Comparison of ENCODE assay signal across 19 mouse cellular contexts in genomic region chr5:111791089-111791561, GRCm38 (mm10). TPM values are rescaled to one million over a fixed set of nuclear protein-coding genes. Genes with fewer than 3 reads are reported as not detected.
A peak's percentile ranks its signal among the peaks of the same experiment; 100 is the strongest.
DNase-seq lines count a peak whose midpoint lies in the region; ATAC-seq and TF ChIP-seq lines count a peak whose summit lies in the region.
"Had no signal": no experiment of that assay in that cellular context is flagged by ENCODE, and none has a peak within 500 bp of the region (broad histone marks: within the 10 kb centered on the region; RNA-seq: fewer than 3 reads in every experiment).

No protein-coding gene starts in this region.

- 49% methylated on average over 5 of the region's 5 CpGs for WGBS in kidney, embryonic 16.5 days
- 91% methylated on average over 5 of the region's 5 CpGs for WGBS in forebrain, embryonic 11.5 days

- no peak for TF ChIP-seq CTCF in gastrocnemius, adult 2 months (IDR thresholded peaks at IDR 0.05)

- ATAC-seq in kidney, embryonic 16.5 days (ENCODE audit: low FRiP score, low TSS enrichment): no peak
- no peak for ATAC-seq in CD4-positive, CD25-positive, alpha-beta regulatory T cell, adult 4 months
- ATAC-seq in forebrain, embryonic 11.5 days (replicated peaks; ENCODE audit: low FRiP score): no peak
- ATAC-seq: forebrain, embryonic 14.5 days had no signal

- DNase-seq in gastrocnemius, adult 2 months: peak; percentile 56
- DNase-seq in gastrocnemius, adult 8-10 months (ENCODE audit: low spot score in 2 of 2): no peak
- DNase-seq in kidney, adult 18-20 months: no peak
- peak; percentile 46 to 66 for DNase-seq in frontal cortex, postnatal 36 days (ENCODE audit: low spot score in 2 of 2)
- DNase-seq in right cerebral cortex, postnatal 14 days: peak; percentile 22
- no peak for DNase-seq in forebrain, embryonic 11.5 days (ENCODE audit: low spot score)
- DNase-seq: B cell, adult 2 months; cerebellum, adult 9-11 months; thymus, adult 2 months had no signal

- H3K27me3 ChIP-seq in kidney, embryonic 16.5 days (ENCODE audit: insufficient read depth, low read length): no peaks in the 10 kb centered on the region
- no peaks in the 10 kb centered on the region for H3K27me3 ChIP-seq in forebrain, embryonic 11.5 days (ENCODE audit: control insufficient read depth, insufficient read depth, low read length)

- H3K9ac ChIP-seq in kidney, embryonic 16.5 days (replicated peaks; ENCODE audit: low read length): no peak overlapping the region
- H3K9ac ChIP-seq in forebrain, embryonic 11.5 days (ENCODE audit: low read length): no peak overlapping the region

- peaks cover 39% of the 10 kb centered on the region for H3K4me1 ChIP-seq in kidney, embryonic 16.5 days (ENCODE audit: insufficient read depth, low read length)
- H3K4me1 ChIP-seq in forebrain, embryonic 11.5 days (replicated peaks; ENCODE audit: control insufficient read depth, insufficient read depth, low read length): no peaks in the 10 kb centered on the region; the same call in 1 of the 2 replicates
- H3K4me1 ChIP-seq: megakaryocyte, embryonic 14.5 days had no signal

- no peak overlapping the region for H3K4me2 ChIP-seq in kidney, embryonic 16.5 days (replicated peaks; ENCODE audit: low read depth, low read length)
- no peak overlapping the region for H3K4me2 ChIP-seq in forebrain, embryonic 11.5 days (ENCODE audit: low read depth, low read length, severe bottlenecking)

- peak overlapping the region; percentile 63 for H3K27ac ChIP-seq in gastrocnemius, adult 2 months
- H3K27ac ChIP-seq in kidney, embryonic 16.5 days (ENCODE audit: low read length): peak overlapping the region; percentile 44; the same call in 1 of the 2 replicates
- no peak overlapping the region for H3K27ac ChIP-seq in forebrain, embryonic 11.5 days (ENCODE audit: low read depth, low read length)

- intact Hi-C loops in gastrocnemius, adult 2 months (cut with DNase I): loop anchor here (10.0 kb wide), 1 partner anchor 256 kb away; no protein-coding TSS in a partner anchor

- no peaks in the 10 kb centered on the region for H3K36me3 ChIP-seq in kidney, embryonic 16.5 days (ENCODE audit: insufficient read depth, low read length)
- H3K36me3 ChIP-seq in forebrain, embryonic 11.5 days (ENCODE audit: control insufficient read depth, insufficient read depth, low read length): no peaks in the 10 kb centered on the region

- no peaks in the 10 kb centered on the region for H3K9me3 ChIP-seq in kidney, embryonic 16.5 days (ENCODE audit: low read length)
- H3K9me3 ChIP-seq in forebrain, embryonic 11.5 days (ENCODE audit: control insufficient read depth, low read length): no peaks in the 10 kb centered on the region
- H3K9me3 ChIP-seq: megakaryocyte, embryonic 14.5 days had no signal

- no peak overlapping the region for H3K4me3 ChIP-seq in gastrocnemius, adult 2 months
- no peak overlapping the region for H3K4me3 ChIP-seq in kidney, embryonic 16.5 days (ENCODE audit: low read length)
- H3K4me3 ChIP-seq in forebrain, embryonic 11.5 days (ENCODE audit: low read depth, low read length): no peak overlapping the region
- H3K4me3 ChIP-seq: megakaryocyte, embryonic 14.5 days had no signal

RNA-seq across cellular contexts. Expression of gene Gm26897, which starts 57.4 kb away (rescaled TPM):
- total RNA-seq in gastrocnemius, adult 2 months (2021): not detected
- not detected for total RNA-seq in gastrocnemius, adult 8-10 months (2022)
- polyA plus RNA-seq in kidney, embryonic 16.5 days (2015; fragmentation: Nextera tagmentation; extraction: Ambion mirVana): not detected in 2 replicates
- not detected for polyA plus RNA-seq in CD4-positive, CD25-positive, alpha-beta regulatory T cell, adult 4 months (2017; shearing (Covaris generic))
- not detected in 2 replicates for polyA plus RNA-seq in forebrain, embryonic 11.5 days (2014; fragmentation: Nextera tagmentation; extraction: Ambion mirVana)
- total RNA-seq: layer of hippocampus, adult 8-10 months; liver, adult 2 months; MEL; monocyte, adult 5-6 weeks; neutrophil, adult 5-6 weeks had no signal
- polyA plus RNA-seq: forebrain, embryonic 14.5 days; intestine, embryonic 16.5 days; liver, adult 2 months; thymus, adult 2 months had no signal

Comparison
In these comparisons a context has a peak if more than half of its experiments do, and no peak if none do; other contexts are left out.
1. DNase-seq: peak in gastrocnemius, adult 2 months (single experiment), frontal cortex, postnatal 36 days (2 of 2) and right cerebral cortex, postnatal 14 days (single experiment); none in gastrocnemius, adult 8-10 months (0 of 2), kidney, adult 18-20 months (single experiment) and forebrain, embryonic 11.5 days (single experiment).